Mouse (Mus musculus): Measurements from ENCODE around the gene Spin2g.
"Not testable (repeated sequence)": the region's sequence is repeated elsewhere in the genome, so short reads cannot be mapped to it uniquely, and the experiment has no call there.

Gene Spin2g

GRCm38 (mm10) chrX:34238633-34239032 lies at the start of gene Spin2g:
Gene Spin2g, minus strand, starts transcription at chrX:34238733.
- DNase-seq (ENCODE audit: low spot score in 2 of 2): not testable (repeated sequence)
